Mouse (Mus musculus): ENCODE results near the gene Defa21.
"Not testable (repeated sequence)": the region's sequence is repeated elsewhere in the genome, so short reads cannot be mapped to it uniquely, and the experiment has no call there.

Defa21 gene

GRCm38 (mm10) chr8:21025245-21025644 is at the start of gene Defa21:
Gene Defa21 (plus strand): TSS chr8:21025545.
- DNase-seq, result not testable (repeated sequence)

GRCm38 (mm10) chr8:20979846-20980245 is 45.5 kb upstream of the Defa21 start:
- DNase-seq, result no peak

- DNase-seq, result not testable (repeated sequence)
Measured at GRCm38 (mm10) chr8:20994042-20994441, 31.3 kb upstream of the Defa21 start.

- DNase-seq, result no peak
Measured at GRCm38 (mm10) chr8:20996776-20997175, 28.6 kb upstream of the Defa21 start.

GRCm38 (mm10) chr8:20997291-20997690 is 28.1 kb upstream of the Defa21 start:
- DNase-seq, result no peak

GRCm38 (mm10) chr8:21001171-21001570 is 24.2 kb upstream of the Defa21 start:
- DNase-seq, result no peak

GRCm38 (mm10) chr8:21006801-21007200 is 18.5 kb upstream of the Defa21 start:
- no peak for DNase-seq

- DNase-seq, result not testable (repeated sequence)
Measured at GRCm38 (mm10) chr8:21008578-21008977, 16.8 kb upstream of the Defa21 start.

GRCm38 (mm10) chr8:21010548-21010947 is 14.8 kb upstream of the Defa21 start:
- DNase-seq, result not testable (repeated sequence)

- not testable (repeated sequence) for DNase-seq
Measured at GRCm38 (mm10) chr8:21054747-21055146, 29.4 kb downstream of the Defa21 start, which contains the start of gene Defa23. Gene Defa23 (plus strand): TSS chr8:21055047.

GRCm38 (mm10) chr8:21064738-21065137 is 39.4 kb downstream of the Defa21 start, which contains the start of gene Defa35:
Gene Defa35 (plus strand): TSS chr8:21065038.
- not testable (repeated sequence) for DNase-seq
